Mouse (Mus musculus): ENCODE measurements around the gene Kif23.

Kif23 gene

GRCm38 (mm10) chr9:61946623-61947401, at the start of gene Kif23:
TSS of gene Kif23 (minus strand) at chr9:61946774.
- DNase-seq (ENCODE audit: low spot score): peak; percentile 99

- no peak for DNase-seq (ENCODE audit: low spot score)
Measured at GRCm38 (mm10) chr9:61991158-61991557, 44.6 kb upstream of the Kif23 start.

- DNase-seq (ENCODE audit: low spot score): no peak
Measured at GRCm38 (mm10) chr9:61990738-61991137, 44.2 kb upstream of the Kif23 start.

GRCm38 (mm10) chr9:61986055-61986454, 39.5 kb upstream of the Kif23 start:
- DNase-seq (ENCODE audit: low spot score): no peak

- peak; percentile 59 for DNase-seq (ENCODE audit: low spot score)
Measured at GRCm38 (mm10) chr9:61985183-61985863, 38.7 kb upstream of the Kif23 start.

- DNase-seq (ENCODE audit: low spot score): no peak
Measured at GRCm38 (mm10) chr9:61982940-61983620, 36.5 kb upstream of the Kif23 start.

- no peak for DNase-seq (ENCODE audit: low spot score)
Measured at GRCm38 (mm10) chr9:61981876-61982275, 35.3 kb upstream of the Kif23 start.

GRCm38 (mm10) chr9:61979983-61980382, 33.4 kb upstream of the Kif23 start:
- no peak for DNase-seq (ENCODE audit: low spot score)

GRCm38 (mm10) chr9:61977258-61977945, 30.8 kb upstream of the Kif23 start:
- no peak for DNase-seq (ENCODE audit: low spot score)

- DNase-seq (ENCODE audit: low spot score): no peak
Measured at GRCm38 (mm10) chr9:61972031-61972430, 25.5 kb upstream of the Kif23 start.

- DNase-seq (ENCODE audit: low spot score): no peak
Measured at GRCm38 (mm10) chr9:61971045-61971444, 24.5 kb upstream of the Kif23 start.

GRCm38 (mm10) chr9:61967357-61967756, 20.8 kb upstream of the Kif23 start:
- DNase-seq (ENCODE audit: low spot score): no peak

- DNase-seq (ENCODE audit: low spot score): no peak
Measured at GRCm38 (mm10) chr9:61965987-61966386, 19.4 kb upstream of the Kif23 start.

GRCm38 (mm10) chr9:61965411-61965930, 18.9 kb upstream of the Kif23 start:
- DNase-seq (ENCODE audit: low spot score): peak; percentile 88

- no peak for DNase-seq (ENCODE audit: low spot score)
Measured at GRCm38 (mm10) chr9:61963356-61963755, 16.8 kb upstream of the Kif23 start.

- no peak for DNase-seq (ENCODE audit: low spot score)
Measured at GRCm38 (mm10) chr9:61961181-61961580, 14.6 kb upstream of the Kif23 start.

GRCm38 (mm10) chr9:61960753-61961152, 14.2 kb upstream of the Kif23 start:
- peak; percentile 9 for DNase-seq (ENCODE audit: low spot score)

GRCm38 (mm10) chr9:61959921-61960569, 13.5 kb upstream of the Kif23 start:
- DNase-seq (ENCODE audit: low spot score): no peak

GRCm38 (mm10) chr9:61954707-61955106, 8.1 kb upstream of the Kif23 start:
- no peak for DNase-seq (ENCODE audit: low spot score)

- no peak for DNase-seq (ENCODE audit: low spot score)
Measured at GRCm38 (mm10) chr9:61952241-61952640, 5.7 kb upstream of the Kif23 start.

Data from embryo, embryonic 10.5 days (tissue).